Mouse (Mus musculus): ENCODE data around the gene Nr1h4.

GRCm38 (mm10) chr10:89424800-89425393 lies 108.5 kb downstream of the Nr1h4 start:
- TF ChIP-seq POLR2A (IDR thresholded peaks at IDR 0.05; ENCODE audit: borderline replicate concordance, control insufficient read depth, low read depth, low read length), result no peak
- TF ChIP-seq CTCF (IDR thresholded peaks at IDR 0.05; ENCODE audit: control insufficient read depth, insufficient read depth, low read length), result no peak
